Mouse (Mus musculus): Measurements from ENCODE around the gene Cuta.
"Not testable (repeated sequence)": the region's sequence is repeated elsewhere in the genome, so short reads cannot be mapped to it uniquely, and the experiment has no call there.

Cuta gene

DNA sequence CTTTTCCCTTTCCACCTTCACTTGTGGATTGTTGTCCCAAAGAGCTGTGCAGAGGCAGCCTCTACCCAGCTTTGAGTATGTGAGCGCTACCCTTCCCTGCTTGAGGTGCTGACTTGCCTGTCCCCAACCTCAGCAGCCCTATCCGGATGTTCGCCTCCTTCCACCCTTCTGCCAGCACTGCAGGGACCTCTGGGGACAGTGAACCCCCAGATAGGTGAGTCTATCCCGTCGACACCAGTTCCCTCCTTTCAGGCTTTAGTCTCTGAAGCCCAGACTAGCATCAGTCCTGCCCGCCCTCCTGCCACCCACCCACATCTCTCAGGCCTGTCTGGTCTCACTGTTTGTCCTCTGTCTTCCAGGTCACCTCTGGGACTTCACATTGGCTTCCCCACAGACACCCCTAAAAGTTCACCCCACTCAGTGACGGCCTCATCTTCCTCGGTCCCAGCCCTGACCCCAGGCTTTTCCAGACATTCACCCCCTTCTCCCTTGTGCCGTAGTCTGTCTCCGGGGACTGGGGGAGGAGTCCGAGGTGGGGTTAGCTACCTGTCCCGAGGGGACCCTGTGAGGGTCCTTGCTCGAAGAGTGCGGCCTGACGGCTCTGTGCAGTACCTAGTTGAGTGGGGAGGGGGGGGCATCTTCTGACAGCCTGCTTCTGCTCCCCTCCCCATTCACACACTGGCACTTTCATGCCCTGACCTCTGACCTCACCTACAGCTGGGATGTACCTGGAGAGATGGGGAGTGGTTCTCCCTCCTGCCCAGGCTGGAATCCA is 2.3 kb downstream of the Cuta start:
- in situ Hi-C loops (cut with MboI, MseI), result no loop called here

GRCm38 (mm10) chr17:26936453-26936852 is 2.9 kb downstream of the Cuta start:
- in situ Hi-C loops (cut with MboI, MseI), result no loop called here

- in situ Hi-C loops (cut with MboI, MseI), result no loop called here
These were observed 4.3 kb downstream of the Cuta start for GRCm38 (mm10) chr17:26935027-26935426.

GRCm38 (mm10) chr17:26933885-26934827 is 5.2 kb downstream of the Cuta start:
- in situ Hi-C loops (cut with MboI, MseI), result no loop called here

DNA sequence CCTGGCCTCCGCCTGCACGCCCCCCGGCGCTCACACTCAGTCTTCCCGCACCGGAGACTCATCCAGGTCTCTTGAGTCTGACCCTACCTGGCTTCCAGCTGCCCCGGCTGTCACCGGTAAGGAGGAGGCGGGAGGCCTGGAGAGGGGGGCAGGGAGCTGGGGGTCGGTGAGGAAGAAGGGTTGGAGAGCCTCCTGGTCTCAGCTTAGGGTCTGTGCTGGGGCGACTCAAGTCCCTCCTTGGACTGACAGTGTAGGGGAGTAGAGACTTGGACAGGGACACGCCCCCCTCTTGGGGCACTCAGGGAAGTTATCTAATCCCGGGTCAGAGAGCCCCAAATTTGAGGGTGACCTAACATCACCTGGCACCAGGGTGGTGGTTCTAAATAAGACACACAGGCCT is 6.0 kb downstream of the Cuta start:
- in situ Hi-C loops (cut with MboI, MseI), result no loop called here

DNA sequence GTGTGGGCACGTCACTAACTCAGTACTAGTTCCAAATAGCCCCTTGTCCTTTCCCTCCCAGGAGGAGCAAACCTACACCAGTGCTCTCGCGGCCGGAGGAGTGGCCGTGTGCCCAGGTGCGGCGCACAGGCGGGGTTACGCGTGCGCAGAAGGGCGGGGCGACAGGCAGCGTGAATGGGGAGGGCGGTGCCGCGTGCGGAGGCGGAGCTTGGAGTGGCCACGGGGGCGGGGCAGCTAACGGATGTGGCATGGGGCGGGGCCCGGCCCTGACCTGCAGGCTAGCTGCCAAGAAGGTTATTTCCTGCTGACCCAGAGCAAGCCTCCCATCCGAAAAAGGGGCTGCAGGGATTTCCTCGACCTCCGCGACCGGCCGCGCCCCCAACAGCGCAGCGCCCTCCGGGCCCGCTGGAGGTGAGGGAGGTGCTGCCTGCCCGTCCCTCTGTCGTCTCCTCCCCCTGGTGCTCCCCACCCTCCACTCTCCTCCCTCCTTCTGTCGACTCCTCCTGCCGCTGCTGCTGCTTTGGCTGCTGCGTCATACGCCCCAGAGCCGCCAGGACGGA is 6.5 kb downstream of the Cuta start, which contains the start of gene Phf1:
Gene Phf1, plus strand, starts transcription at position 214 of the 560 bp plus-strand sequence.
- in situ Hi-C loops (cut with MboI, MseI), result no loop called here

- in situ Hi-C loops (cut with MboI, MseI), result not testable (repeated sequence)
These were observed 7.6 kb downstream of the Cuta start for GRCm38 (mm10) chr17:26931795-26932194.

DNA sequence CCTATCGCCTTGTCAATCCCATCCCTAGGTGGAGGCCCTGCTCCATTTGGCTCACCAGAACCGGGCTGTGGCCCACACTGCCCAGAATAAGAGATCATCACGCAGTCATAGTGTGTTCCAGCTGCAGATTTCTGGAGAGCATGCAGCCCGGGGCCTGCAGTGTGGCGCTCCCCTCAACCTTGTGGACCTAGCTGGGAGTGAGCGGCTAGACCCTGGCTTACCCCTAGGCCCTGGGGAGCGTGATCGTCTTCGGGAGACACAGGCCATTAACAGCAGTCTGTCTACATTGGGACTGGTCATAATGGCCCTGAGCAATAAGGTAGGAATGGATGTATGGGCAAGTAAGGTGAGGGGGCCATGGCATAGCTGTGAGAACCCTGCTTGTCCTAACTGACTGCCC is 14.0 kb downstream of the Cuta start:
- in situ Hi-C loops (cut with MboI, MseI), result loop anchor here in 1 of 2 experiments (10.0 kb wide), 1 partner anchor 49 kb away; the partner anchor contains the start of gene Zbtb9

DNA sequence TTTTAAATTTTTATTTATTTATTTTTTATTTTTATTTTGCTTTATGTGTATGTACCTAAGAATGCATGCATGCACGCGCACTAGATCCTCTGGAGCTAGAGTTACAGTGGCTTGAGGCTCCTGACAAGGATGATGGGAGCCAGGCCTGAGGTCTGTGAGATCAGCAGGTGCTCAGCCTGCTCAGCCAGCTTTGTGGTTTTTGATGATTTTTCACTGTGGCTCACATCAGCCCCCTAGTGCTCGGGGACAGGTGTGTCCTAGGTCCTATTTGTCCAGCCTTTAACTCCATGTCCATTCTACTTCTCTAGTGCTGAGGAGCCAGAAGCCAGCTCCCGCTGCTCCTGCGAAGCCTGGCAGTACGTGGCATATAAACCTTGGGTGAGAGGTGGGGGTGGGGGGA is 17.0 kb downstream of the Cuta start:
- in situ Hi-C loops (cut with MboI, MseI), result loop anchor here in 1 of 2 experiments (10.0 kb wide), 1 partner anchor 52 kb away; the partner anchor contains the start of gene Zbtb9

- in situ Hi-C loops (cut with MboI, MseI), result not testable (repeated sequence)
These were observed 19.9 kb downstream of the Cuta start for GRCm38 (mm10) chr17:26919516-26919915.

GRCm38 (mm10) chr17:26918343-26918742 is 21.0 kb downstream of the Cuta start:
- in situ Hi-C loops (cut with MboI, MseI), result no loop called here

DNA sequence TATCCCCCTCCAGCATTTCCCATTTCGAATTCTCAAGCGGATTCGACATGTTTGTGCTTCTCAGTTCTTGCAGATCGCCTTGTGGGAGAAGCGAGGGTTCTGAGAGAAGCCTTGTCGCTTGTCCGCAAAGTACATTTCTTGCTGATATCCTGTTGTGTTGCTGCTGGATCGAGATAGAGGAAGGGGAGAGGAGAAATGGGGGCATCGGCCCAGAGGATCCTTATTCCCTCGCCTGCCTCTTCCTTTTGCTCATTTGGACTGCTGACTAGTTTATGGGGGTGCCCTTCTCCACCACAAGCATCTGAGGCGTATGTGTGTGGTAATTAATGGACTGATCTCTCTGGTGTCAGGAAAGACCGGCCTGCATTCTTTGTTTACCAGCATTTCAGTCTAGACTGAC is 21.8 kb downstream of the Cuta start:
- in situ Hi-C loops (cut with MboI, MseI), result not testable (repeated sequence)

DNA sequence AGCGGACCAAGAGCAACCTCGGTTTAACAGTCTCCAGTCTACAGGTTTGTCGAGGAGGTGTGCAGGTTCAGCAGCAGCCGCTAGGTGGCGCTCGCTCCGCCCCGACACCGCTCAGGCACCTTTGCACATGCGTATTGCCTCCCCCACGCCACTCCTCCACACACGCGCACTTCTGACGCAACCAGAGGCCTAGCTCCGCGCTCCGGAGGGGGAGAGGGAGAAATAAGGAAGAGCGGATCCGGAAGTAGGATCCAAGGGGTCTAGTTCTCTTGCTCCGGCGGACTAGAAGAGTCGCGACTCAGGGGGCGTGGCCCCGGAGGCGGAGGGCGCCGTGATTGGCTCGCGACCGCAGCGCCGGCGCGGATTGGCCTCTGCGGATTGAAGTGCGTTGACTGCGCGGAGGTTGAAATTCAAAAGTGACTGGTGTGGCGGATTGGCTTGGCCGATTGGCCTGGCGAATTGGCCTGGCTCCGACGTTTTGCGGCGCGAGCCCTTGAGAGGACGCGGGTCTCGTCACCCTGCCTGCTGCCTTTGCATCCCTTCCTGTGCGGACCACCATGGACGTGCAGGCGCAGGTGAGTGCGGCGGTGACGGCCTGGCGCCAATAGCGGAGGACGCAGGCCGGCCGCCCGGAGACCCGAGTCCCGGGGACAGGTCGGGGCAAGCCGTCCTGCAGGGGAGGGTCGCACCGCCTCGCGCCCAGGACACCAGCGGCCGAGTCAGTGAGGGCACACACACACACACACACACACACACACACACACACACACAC is 22.5 kb downstream of the Cuta start, which contains the start of gene Kifc5b:
Gene Kifc5b, plus strand, starts transcription at position 381 of the 772 bp plus-strand sequence.
- in situ Hi-C loops (cut with MboI, MseI), result no loop called here

DNA sequence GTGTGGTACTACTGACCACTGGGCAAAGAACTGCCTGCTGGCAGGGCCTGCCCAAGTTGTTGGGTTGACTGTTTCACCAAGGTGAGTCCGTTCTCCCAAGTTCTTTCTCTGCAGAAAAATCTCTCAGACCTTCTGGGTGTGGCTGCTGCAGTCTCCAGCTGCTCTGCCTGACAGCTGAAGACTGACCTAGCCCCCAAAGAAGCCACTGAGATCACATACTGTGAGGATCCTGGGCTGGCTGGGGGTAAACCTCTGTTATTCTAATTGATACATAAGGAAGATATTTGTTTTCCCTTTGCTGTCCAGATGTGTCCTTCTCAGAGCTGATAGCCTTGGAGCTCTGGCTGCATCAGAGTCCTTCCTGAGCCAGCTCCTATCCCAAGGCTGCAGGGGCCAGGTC is 24.1 kb downstream of the Cuta start:
- in situ Hi-C loops (cut with MboI, MseI), result no loop called here

GRCm38 (mm10) chr17:26907506-26907905 is 31.9 kb downstream of the Cuta start:
- in situ Hi-C loops (cut with MboI, MseI), result not testable (repeated sequence)

- in situ Hi-C loops (cut with MboI, MseI), result no loop called here
These were observed 35.0 kb downstream of the Cuta start for GRCm38 (mm10) chr17:26904320-26904719.

DNA sequence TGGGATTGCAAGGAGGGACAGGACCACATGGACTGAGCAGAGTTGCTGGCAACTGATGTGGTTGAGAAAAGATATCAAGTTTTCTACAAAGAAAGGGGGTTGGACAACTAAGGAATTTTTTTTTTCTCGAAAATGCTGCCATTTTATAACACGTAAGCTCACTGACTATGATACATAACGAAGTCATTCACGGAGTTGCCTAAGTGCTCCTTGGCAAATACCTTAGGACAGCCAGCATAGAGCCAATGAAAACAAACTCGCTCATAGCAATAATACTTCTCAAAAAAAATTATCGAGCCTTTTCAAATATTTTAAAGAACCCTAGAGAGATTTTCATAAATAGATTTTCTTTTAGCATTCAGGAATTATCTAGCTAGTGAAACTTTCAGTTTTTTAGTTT is 38.5 kb downstream of the Cuta start:
- in situ Hi-C loops (cut with MboI, MseI), result no loop called here

DNA sequence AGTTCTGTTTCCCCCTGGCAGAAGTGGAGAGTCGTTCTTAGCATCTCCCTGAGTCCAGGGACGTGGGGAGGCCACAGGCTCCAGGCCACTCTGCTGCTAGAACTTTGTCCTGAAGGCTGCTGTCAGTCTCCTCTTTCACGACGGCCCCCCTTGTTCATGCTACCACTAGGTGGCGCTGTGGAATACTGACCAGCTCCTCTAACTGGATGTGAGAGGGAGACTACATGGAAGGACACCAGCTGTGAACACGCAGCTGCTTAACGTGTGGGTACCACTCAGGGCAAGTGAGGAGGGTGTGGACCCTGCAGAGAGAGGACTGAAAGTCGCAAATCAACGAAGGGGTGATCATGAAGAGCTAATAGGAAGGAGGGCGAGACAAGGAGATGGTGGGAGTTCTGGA is 43.8 kb downstream of the Cuta start:
- in situ Hi-C loops (cut with MboI, MseI), result loop anchor here in 1 of 2 experiments (10.0 kb wide), 1 partner anchor 171 kb away; no protein-coding TSS in a partner anchor

- in situ Hi-C loops (cut with MboI, MseI), result loop anchor here in 1 of 2 experiments (10.0 kb wide), 1 partner anchor 170 kb away; no protein-coding TSS in a partner anchor
These were observed 45.0 kb downstream of the Cuta start for GRCm38 (mm10) chr17:26894342-26894741.

DNA sequence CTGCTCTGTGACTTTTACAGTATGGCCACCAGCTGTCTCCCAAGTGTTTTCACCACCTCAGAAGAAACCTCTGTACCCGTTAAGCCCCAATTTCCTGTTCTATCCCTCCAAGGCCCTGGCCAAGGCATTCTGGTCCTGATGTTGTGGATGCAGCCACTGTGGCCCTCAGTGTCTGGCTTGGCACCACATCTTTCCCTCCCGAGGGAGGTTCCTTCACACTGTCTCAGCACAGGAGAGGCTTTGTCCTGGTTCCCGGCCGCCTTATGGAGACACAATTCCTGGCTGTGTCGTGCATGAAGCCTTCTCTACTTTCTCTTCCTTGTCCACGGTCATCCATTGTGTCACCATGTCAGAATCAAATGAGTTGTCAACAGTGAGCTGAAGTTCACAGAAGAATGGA is 45.9 kb downstream of the Cuta start:
- in situ Hi-C loops (cut with MboI, MseI), result loop anchor here in 1 of 2 experiments (10.0 kb wide), 1 partner anchor 169 kb away; no protein-coding TSS in a partner anchor
